Mouse (Mus musculus) regulatory T cell (primary cell): ENCODE results near the gene Clspn.

Experiments
- in situ Hi-C: fragments of 300-600 bp; cut with MboI, MseI; formaldehyde crosslinking; loops from one replicate; pipeline ENCODE4 v1.15.1; 2025; ENCODE audit warnings: high pct_unique_total_duplicates

Clspn gene

GRCm38 (mm10) chr4:126636330-126636729 is 79.6 kb downstream of the Clspn start:
- in situ Hi-C loops = no loop called here

GRCm38 (mm10) chr4:126637446-126637845 is 80.7 kb downstream of the Clspn start:
- in situ Hi-C loops = no loop called here

- in situ Hi-C loops = no loop called here
Measured at GRCm38 (mm10) chr4:126639339-126639738, 82.6 kb downstream of the Clspn start.

GRCm38 (mm10) chr4:126641901-126642300 is 85.2 kb downstream of the Clspn start:
- in situ Hi-C loops = no loop called here
